Mouse (Mus musculus): ENCODE measurements around the gene Dscaml1. TPM values are rescaled to one million over a fixed set of nuclear protein-coding genes. Genes with fewer than 3 reads are reported as not detected.

The Dscaml1 gene
- total RNA-seq, 2 experiments from 2014 or later: not detected

GRCm38 (mm10) chr9:45566843-45567578 lies 140.6 kb downstream of the Dscaml1 start:
- no peak for DNase-seq (ENCODE audit: low spot score)

- DNase-seq (ENCODE audit: low spot score): no peak
Measured at GRCm38 (mm10) chr9:45569680-45570079, 143.3 kb downstream of the Dscaml1 start.

GRCm38 (mm10) chr9:45570346-45570745 lies 143.9 kb downstream of the Dscaml1 start:
- no peak for DNase-seq (ENCODE audit: low spot score)

GRCm38 (mm10) chr9:45572787-45573492 lies 146.5 kb downstream of the Dscaml1 start:
- peak; percentile 9 for DNase-seq (ENCODE audit: low spot score)

GRCm38 (mm10) chr9:45573493-45573815 lies 147.0 kb downstream of the Dscaml1 start:
- no peak for DNase-seq (ENCODE audit: low spot score)

- no peak for DNase-seq (ENCODE audit: low spot score)
Measured at GRCm38 (mm10) chr9:45574021-45574420, 147.6 kb downstream of the Dscaml1 start.

- no peak for DNase-seq (ENCODE audit: low spot score)
Measured at GRCm38 (mm10) chr9:45580069-45580795, 153.8 kb downstream of the Dscaml1 start.

GRCm38 (mm10) chr9:45586475-45586874 lies 160.0 kb downstream of the Dscaml1 start:
- DNase-seq (ENCODE audit: low spot score): no peak

- DNase-seq (ENCODE audit: low spot score): no peak
Measured at GRCm38 (mm10) chr9:45587704-45588103, 161.3 kb downstream of the Dscaml1 start.

- peak; percentile 40 for DNase-seq (ENCODE audit: low spot score)
Measured at GRCm38 (mm10) chr9:45589867-45590266, 163.4 kb downstream of the Dscaml1 start.

- DNase-seq (ENCODE audit: low spot score): no peak
Measured at GRCm38 (mm10) chr9:45591061-45591460, 164.6 kb downstream of the Dscaml1 start.

GRCm38 (mm10) chr9:45592374-45592773 lies 165.9 kb downstream of the Dscaml1 start:
- no peak for DNase-seq (ENCODE audit: low spot score)

- no peak for DNase-seq (ENCODE audit: low spot score)
Measured at GRCm38 (mm10) chr9:45598117-45598516, 171.7 kb downstream of the Dscaml1 start.

- DNase-seq (ENCODE audit: low spot score): no peak
Measured at GRCm38 (mm10) chr9:45599377-45599776, 172.9 kb downstream of the Dscaml1 start.

GRCm38 (mm10) chr9:45607337-45607736 lies 180.9 kb downstream of the Dscaml1 start:
- DNase-seq (ENCODE audit: low spot score): no peak

GRCm38 (mm10) chr9:45608097-45609031 lies 181.9 kb downstream of the Dscaml1 start:
- DNase-seq (ENCODE audit: low spot score): no peak

GRCm38 (mm10) chr9:45610336-45611060 lies 184.1 kb downstream of the Dscaml1 start:
- no peak for DNase-seq (ENCODE audit: low spot score)

- DNase-seq (ENCODE audit: low spot score): no peak
Measured at GRCm38 (mm10) chr9:45614616-45615015, 188.2 kb downstream of the Dscaml1 start.

GRCm38 (mm10) chr9:45617889-45618288 lies 191.5 kb downstream of the Dscaml1 start:
- DNase-seq (ENCODE audit: low spot score): no peak

GRCm38 (mm10) chr9:45618443-45618842 lies 192.0 kb downstream of the Dscaml1 start:
- DNase-seq (ENCODE audit: low spot score): no peak

GRCm38 (mm10) chr9:45620049-45620448 lies 193.6 kb downstream of the Dscaml1 start:
- DNase-seq (ENCODE audit: low spot score): no peak
